Mouse (Mus musculus) neural tube, embryonic 15.5 days (tissue): ENCODE results near the gene Btbd18. TPM values are rescaled to one million over a fixed set of nuclear protein-coding genes. Genes with fewer than 3 reads are reported as not detected.

Experiments
- ATAC-seq: fragments of 200-750 bp; cut with Nextera tagmentation; 2 replicates; pipeline ENCODE4 v1.8.0; 2017; ENCODE audit warnings: mild to moderate bottlenecking, moderate TSS enrichment, moderate library complexity; ENCODE audit not compliant: low FRiP score
- H3K27ac ChIP-seq: fragments of 300-500 bp; sonication (generic); replicated peaks from 2 replicates; pipeline ENCODE4 v1.5.1; 2015; ENCODE audit warnings: mild to moderate bottlenecking, inconsistent platforms
- H3K27me3 ChIP-seq: fragments of 300-500 bp; sonication (generic); replicated peaks from 2 replicates; pipeline ENCODE4 v1.6.1; 2015; ENCODE audit warnings: inconsistent platforms
- H3K36me3 ChIP-seq: fragments of 300-500 bp; sonication (generic); 2 replicates; pipeline ENCODE4 v1.6.1; 2015; ENCODE audit warnings: inconsistent platforms
- H3K4me1 ChIP-seq: fragments of 300-500 bp; sonication (generic); 2 replicates; pipeline ENCODE4 v1.6.1; 2015; ENCODE audit warnings: inconsistent platforms
- H3K4me2 ChIP-seq: fragments of 300-500 bp; sonication (generic); 2 replicates; pipeline ENCODE4 v1.6.1; 2015; ENCODE audit warnings: inconsistent platforms, mild to moderate bottlenecking, moderate library complexity
- H3K4me3 ChIP-seq: fragments of 300-500 bp; sonication (generic); replicated peaks from 2 replicates; pipeline ENCODE4 v1.5.1; 2015; ENCODE audit warnings: mild to moderate bottlenecking, inconsistent platforms
- H3K9ac ChIP-seq: fragments of 300-500 bp; sonication (generic); replicated peaks from 2 replicates; pipeline ENCODE4 v1.6.1; 2015; ENCODE audit warnings: mild to moderate bottlenecking, inconsistent platforms
- H3K9me3 ChIP-seq: fragments of 300-500 bp; sonication (generic); replicated peaks from 2 replicates; pipeline ENCODE4 v1.6.1; 2016; ENCODE audit warnings: inconsistent platforms
- WGBS: fragments of 180-500 bp; shearing (Covaris S2); methylation state at CpG from one replicate; pipeline ENCODE4 v1.1.7; 2015; ENCODE audit warnings: mixed read lengths; 5-methylcytosine and 5-hydroxymethylcytosine counted together
- polyA plus RNA-seq: library from polyadenylated mRNA; unstranded; fragments of >200 nt; fragmentation: Nextera tagmentation; extraction: Ambion mirVana; gene quantifications from 2 replicates; pipeline ENCODE4 v1.2.1, GENCODE M21; 2015

Gene Btbd18
- polyA plus RNA-seq, 1 experiment from 2014 or later: 0.28 TPM

- Histone ChIP-seq H3K4me1 (peaks cover 44% of the 10 kb centered on the region), H3K9me3 (no peaks in the 10 kb centered on the region)
- 12% methylated on average over 3 of the region's 3 CpGs for WGBS
Observed at GRCm38 (mm10) chr2:84632999-84633398, 25.9 kb upstream of the Btbd18 start.

GRCm38 (mm10) chr2:84634006-84634405 is 24.9 kb upstream of the Btbd18 start:
- H3K27me3 ChIP-seq: no peaks in the 10 kb centered on the region
- no peaks in the 10 kb centered on the region for H3K36me3 ChIP-seq
- H3K9me3 ChIP-seq: no peaks in the 10 kb centered on the region
- H3K4me2 ChIP-seq: no peak overlapping the region
- no peak for ATAC-seq
- H3K27ac ChIP-seq: peak overlapping the region; percentile 81
- no peak overlapping the region for H3K9ac ChIP-seq
- peaks cover 54% of the 10 kb centered on the region for H3K4me1 ChIP-seq
- 84% methylated on average over 4 of the region's 4 CpGs for WGBS
- H3K4me3 ChIP-seq: no peak overlapping the region

More at GRCm38 (mm10) chr2:84632999-84633398, 25.9 kb upstream of the Btbd18 start:
- H3K4me3 ChIP-seq: no peak overlapping the region
- H3K4me2 ChIP-seq: no peak overlapping the region
- no peak overlapping the region for H3K9ac ChIP-seq
- ATAC-seq: no peak
- no peaks in the 10 kb centered on the region for H3K36me3 ChIP-seq
- H3K27ac ChIP-seq: no peak overlapping the region
- H3K27me3 ChIP-seq: no peaks in the 10 kb centered on the region

- H3K9ac ChIP-seq: no peak overlapping the region
- H3K4me3 ChIP-seq: no peak overlapping the region
- peaks cover 59% of the 10 kb centered on the region for H3K4me1 ChIP-seq
Observed at GRCm38 (mm10) chr2:84634934-84635482, 23.9 kb upstream of the Btbd18 start.

GRCm38 (mm10) chr2:84635611-84636010 is 23.3 kb upstream of the Btbd18 start:
- Histone ChIP-seq H3K4me1 (peaks cover 63% of the 10 kb centered on the region), H3K4me3 (no peak overlapping the region), H3K27ac (peak overlapping the region; percentile 81), H3K9me3 (no peaks in the 10 kb centered on the region), H3K36me3 (no peaks in the 10 kb centered on the region), H3K27me3 (no peaks in the 10 kb centered on the region), H3K4me2 (peak overlapping the region; percentile 24), H3K9ac (no peak overlapping the region)
- ATAC-seq: peak; percentile 88
- 4% methylated on average over 2 of the region's 2 CpGs for WGBS

More at GRCm38 (mm10) chr2:84634934-84635482, 23.9 kb upstream of the Btbd18 start:
- no peaks in the 10 kb centered on the region for H3K27me3 ChIP-seq
- H3K4me2 ChIP-seq: peak overlapping the region; percentile 24
- 32% methylated on average over 4 of the region's 4 CpGs for WGBS
- ATAC-seq: no peak
- H3K9me3 ChIP-seq: no peaks in the 10 kb centered on the region
- no peaks in the 10 kb centered on the region for H3K36me3 ChIP-seq
- peak overlapping the region; percentile 81 for H3K27ac ChIP-seq

GRCm38 (mm10) chr2:84636231-84636741 is 22.6 kb upstream of the Btbd18 start:
- Histone ChIP-seq H3K9me3 (no peaks in the 10 kb centered on the region), H3K4me3 (no peak overlapping the region), H3K4me1 (peaks cover 63% of the 10 kb centered on the region), H3K27me3 (no peaks in the 10 kb centered on the region), H3K27ac (peak overlapping the region; percentile 81), H3K4me2 (peak overlapping the region; percentile 13), H3K36me3 (no peaks in the 10 kb centered on the region), H3K9ac (no peak overlapping the region)
- ATAC-seq: no peak
- WGBS: 23% methylated on average over 8 of the region's 8 CpGs

- Histone ChIP-seq H3K27ac (no peak overlapping the region; the same call in 1 of the 2 replicates), H3K4me2 (0 out of 2 replicates have a peak overlapping the region, but pooled peaks have one; percentile 9), H3K9me3 (no peaks in the 10 kb centered on the region), H3K4me3 (no peak overlapping the region), H3K36me3 (no peaks in the 10 kb centered on the region), H3K27me3 (no peaks in the 10 kb centered on the region), H3K4me1 (peaks cover 63% of the 10 kb centered on the region), H3K9ac (no peak overlapping the region)
- no peak for ATAC-seq
- 45% methylated on average over 7 of the region's 7 CpGs for WGBS
Observed at GRCm38 (mm10) chr2:84637452-84638165, 21.3 kb upstream of the Btbd18 start.

GRCm38 (mm10) chr2:84638428-84639220 is 20.3 kb upstream of the Btbd18 start:
- H3K27ac ChIP-seq: no peak overlapping the region; the same call in 1 of the 2 replicates
- no peaks in the 10 kb centered on the region for H3K36me3 ChIP-seq
- no peak overlapping the region for H3K9ac ChIP-seq
- no peaks in the 10 kb centered on the region for H3K9me3 ChIP-seq
- 60% methylated on average over 5 of the region's 5 CpGs for WGBS
- H3K4me1 ChIP-seq: peaks cover 59% of the 10 kb centered on the region
- no peak for ATAC-seq
- H3K4me3 ChIP-seq: no peak overlapping the region
- H3K4me2 ChIP-seq: no peak overlapping the region
- H3K27me3 ChIP-seq: no peaks in the 10 kb centered on the region

- H3K9me3 ChIP-seq: no peaks in the 10 kb centered on the region
- peaks cover 41% of the 10 kb centered on the region for H3K4me1 ChIP-seq
- no peaks in the 10 kb centered on the region for H3K36me3 ChIP-seq
- H3K9ac ChIP-seq: no peak overlapping the region
- no peak overlapping the region for H3K4me2 ChIP-seq
- no peak overlapping the region for H3K27ac ChIP-seq
- no peak for ATAC-seq
- no peak overlapping the region for H3K4me3 ChIP-seq
- H3K27me3 ChIP-seq: no peaks in the 10 kb centered on the region
Observed at GRCm38 (mm10) chr2:84640833-84641232, 18.0 kb upstream of the Btbd18 start.

- Histone ChIP-seq H3K27me3 (no peaks in the 10 kb centered on the region), H3K36me3 (no peaks in the 10 kb centered on the region), H3K9ac (no peak overlapping the region), H3K27ac (no peak overlapping the region), H3K9me3 (no peaks in the 10 kb centered on the region), H3K4me3 (no peak overlapping the region), H3K4me2 (peak overlapping the region; percentile 82), H3K4me1 (peaks cover 18% of the 10 kb centered on the region)
- WGBS: 74% methylated on average over 1 of the region's 1 CpGs
- no peak for ATAC-seq
Observed at GRCm38 (mm10) chr2:84646138-84646537, 12.7 kb upstream of the Btbd18 start.

- Histone ChIP-seq H3K27me3 (no peaks in the 10 kb centered on the region), H3K4me2 (peak overlapping the region; percentile 82), H3K4me1 (peaks cover 18% of the 10 kb centered on the region), H3K9me3 (no peaks in the 10 kb centered on the region), H3K9ac (no peak overlapping the region), H3K4me3 (peak overlapping the region; percentile 50), H3K27ac (no peak overlapping the region), H3K36me3 (no peaks in the 10 kb centered on the region)
- no peak for ATAC-seq
- 88% methylated on average over 6 of the region's 6 CpGs for WGBS
Observed at GRCm38 (mm10) chr2:84647051-84647568, 11.8 kb upstream of the Btbd18 start.

GRCm38 (mm10) chr2:84648369-84648768 is 10.5 kb upstream of the Btbd18 start:
- H3K27ac ChIP-seq: peak overlapping the region; percentile 76
- no peaks in the 10 kb centered on the region for H3K9me3 ChIP-seq
- 10% methylated on average over 6 of the region's 6 CpGs for WGBS
- peaks cover 18% of the 10 kb centered on the region for H3K4me1 ChIP-seq
- peak overlapping the region; percentile 62 for H3K9ac ChIP-seq
- H3K36me3 ChIP-seq: no peaks in the 10 kb centered on the region
- H3K4me2 ChIP-seq: peak overlapping the region; percentile 82
- peak; percentile 63 for ATAC-seq
- no peaks in the 10 kb centered on the region for H3K27me3 ChIP-seq
- peak overlapping the region; percentile 50 for H3K4me3 ChIP-seq
